Mouse (Mus musculus): ENCODE measurements around the gene Vldlr. TPM values are rescaled to one million over a fixed set of nuclear protein-coding genes. Genes with fewer than 3 reads are reported as not detected.

Gene Vldlr
- 0.47 TPM in 1 of 2 replicates, not detected in the other for total RNA-seq (2017)

- no peak for ATAC-seq (ENCODE audit: extremely low read depth, insufficient number of reproducible peaks, low FRiP score, poor library complexity, severe bottlenecking)
Measured at GRCm38 (mm10) chr19:27216318-27216717, at the start of gene Vldlr. Vldlr (plus strand) TSS chr19:27216484.

- no peak for ATAC-seq (ENCODE audit: extremely low read depth, insufficient number of reproducible peaks, low FRiP score, poor library complexity, severe bottlenecking)
Measured at GRCm38 (mm10) chr19:27167601-27168319, 48.5 kb upstream of the Vldlr start.

GRCm38 (mm10) chr19:27173836-27174235 is 42.4 kb upstream of the Vldlr start:
- no peak for ATAC-seq (ENCODE audit: extremely low read depth, insufficient number of reproducible peaks, low FRiP score, poor library complexity, severe bottlenecking)

GRCm38 (mm10) chr19:27175617-27176016 is 40.7 kb upstream of the Vldlr start:
- no peak for ATAC-seq (ENCODE audit: extremely low read depth, insufficient number of reproducible peaks, low FRiP score, poor library complexity, severe bottlenecking)

GRCm38 (mm10) chr19:27176558-27176957 is 39.7 kb upstream of the Vldlr start:
- ATAC-seq (ENCODE audit: extremely low read depth, insufficient number of reproducible peaks, low FRiP score, poor library complexity, severe bottlenecking): no peak

- ATAC-seq (ENCODE audit: extremely low read depth, insufficient number of reproducible peaks, low FRiP score, poor library complexity, severe bottlenecking): no peak
Measured at GRCm38 (mm10) chr19:27178195-27178807, 38.0 kb upstream of the Vldlr start.

- ATAC-seq (ENCODE audit: extremely low read depth, insufficient number of reproducible peaks, low FRiP score, poor library complexity, severe bottlenecking): no peak
Measured at GRCm38 (mm10) chr19:27180351-27181122, 35.7 kb upstream of the Vldlr start.

- ATAC-seq (ENCODE audit: extremely low read depth, insufficient number of reproducible peaks, low FRiP score, poor library complexity, severe bottlenecking): no peak
Measured at GRCm38 (mm10) chr19:27183511-27183910, 32.8 kb upstream of the Vldlr start.

- ATAC-seq (ENCODE audit: extremely low read depth, insufficient number of reproducible peaks, low FRiP score, poor library complexity, severe bottlenecking): no peak
Measured at GRCm38 (mm10) chr19:27203711-27204238, 12.5 kb upstream of the Vldlr start.

- ATAC-seq (ENCODE audit: extremely low read depth, insufficient number of reproducible peaks, low FRiP score, poor library complexity, severe bottlenecking): no peak
Measured at GRCm38 (mm10) chr19:27210991-27211390, 5.3 kb upstream of the Vldlr start.

GRCm38 (mm10) chr19:27215596-27215995 is 688 bp upstream of the Vldlr start:
- no peak for ATAC-seq (ENCODE audit: extremely low read depth, insufficient number of reproducible peaks, low FRiP score, poor library complexity, severe bottlenecking)

- ATAC-seq (ENCODE audit: extremely low read depth, insufficient number of reproducible peaks, low FRiP score, poor library complexity, severe bottlenecking): no peak
Measured at GRCm38 (mm10) chr19:27216767-27217403, 601 bp downstream of the Vldlr start.

- ATAC-seq (ENCODE audit: extremely low read depth, insufficient number of reproducible peaks, low FRiP score, poor library complexity, severe bottlenecking): no peak
Measured at GRCm38 (mm10) chr19:27217404-27217940, 1.2 kb downstream of the Vldlr start.

GRCm38 (mm10) chr19:27217941-27218411 is 1.7 kb downstream of the Vldlr start:
- ATAC-seq (ENCODE audit: extremely low read depth, insufficient number of reproducible peaks, low FRiP score, poor library complexity, severe bottlenecking): no peak

GRCm38 (mm10) chr19:27218561-27219262 is 2.4 kb downstream of the Vldlr start:
- no peak for ATAC-seq (ENCODE audit: extremely low read depth, insufficient number of reproducible peaks, low FRiP score, poor library complexity, severe bottlenecking)

GRCm38 (mm10) chr19:27219586-27219985 is 3.3 kb downstream of the Vldlr start:
- ATAC-seq (ENCODE audit: extremely low read depth, insufficient number of reproducible peaks, low FRiP score, poor library complexity, severe bottlenecking): no peak

- ATAC-seq (ENCODE audit: extremely low read depth, insufficient number of reproducible peaks, low FRiP score, poor library complexity, severe bottlenecking): no peak
Measured at GRCm38 (mm10) chr19:27223046-27223445, 6.8 kb downstream of the Vldlr start.

- no peak for ATAC-seq (ENCODE audit: extremely low read depth, insufficient number of reproducible peaks, low FRiP score, poor library complexity, severe bottlenecking)
Measured at GRCm38 (mm10) chr19:27224356-27224755, 8.1 kb downstream of the Vldlr start.
